Mouse (Mus musculus): Measurements from ENCODE around the gene Ppargc1a. TPM values are rescaled to one million over a fixed set of nuclear protein-coding genes. Genes with fewer than 3 reads are reported as not detected.

Ppargc1a gene
- polyA plus RNA-seq, 1 experiment from 2014 or later = 13.3 TPM

DNA sequence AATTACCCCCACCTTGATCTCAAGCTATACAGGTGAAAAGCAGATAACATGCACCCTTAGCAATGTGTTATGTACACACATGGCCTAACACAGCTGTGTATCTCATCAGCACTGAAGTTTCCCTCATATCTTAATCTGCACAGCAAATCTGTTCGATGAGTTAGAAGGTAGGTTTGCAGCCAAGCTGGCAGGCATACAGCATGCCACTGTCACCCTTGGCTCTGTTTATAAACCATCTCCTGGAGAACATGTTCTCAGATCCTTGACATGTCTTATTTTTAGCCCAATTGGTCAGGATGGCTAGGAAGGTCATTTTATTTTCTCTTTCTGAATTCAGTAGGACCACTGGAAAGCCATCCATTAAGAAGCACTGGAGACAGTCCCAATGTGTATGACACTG is 36.2 kb downstream of the Ppargc1a start:
- no peak for ATAC-seq
- Histone ChIP-seq H3K9ac (ENCODE audit: low read depth, low read length) (no peak overlapping the region), H3K27ac (ENCODE audit: low read depth, low read length) (no peak overlapping the region), H3K4me3 (ENCODE audit: low read length) (no peak overlapping the region), H3K36me3 (ENCODE audit: control insufficient read depth, insufficient read depth, low read length) (no peaks in the 10 kb centered on the region), H3K4me1 (ENCODE audit: control insufficient read depth, insufficient read depth, low read depth, low read length) (no peaks in the 10 kb centered on the region), H3K27me3 (replicated peaks; ENCODE audit: control insufficient read depth, insufficient read depth, low read length) (no peaks in the 10 kb centered on the region), H3K9me3 (ENCODE audit: control insufficient read depth, low read length) (no peaks in the 10 kb centered on the region), H3K4me2 (ENCODE audit: low read length) (no peak overlapping the region)
- 83% methylated on average over 1 of the region's 1 CpGs for WGBS

DNA sequence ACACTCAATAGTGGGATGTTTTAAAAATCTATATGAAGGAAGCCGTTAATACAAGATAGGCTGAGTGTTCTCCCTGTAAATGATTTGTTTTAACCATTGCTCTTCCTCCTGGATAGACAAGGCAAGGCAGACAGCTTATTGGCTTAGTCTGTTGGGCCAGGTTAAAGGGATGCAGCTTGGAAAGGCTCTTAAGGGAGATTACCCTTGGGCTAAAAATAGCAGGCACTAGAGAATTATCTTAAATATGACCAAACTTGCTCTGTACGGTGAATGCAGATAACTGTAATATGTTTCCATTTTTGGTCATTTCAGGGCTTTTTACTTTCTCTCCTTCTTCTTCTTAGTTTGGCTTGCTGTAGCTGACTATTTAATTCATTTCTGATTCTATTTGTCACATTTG is 38.1 kb downstream of the Ppargc1a start:
- no peaks in the 10 kb centered on the region for H3K27me3 ChIP-seq (replicated peaks; ENCODE audit: control insufficient read depth, insufficient read depth, low read length)
- no peaks in the 10 kb centered on the region for H3K9me3 ChIP-seq (ENCODE audit: control insufficient read depth, low read length)
- no peaks in the 10 kb centered on the region for H3K36me3 ChIP-seq (ENCODE audit: control insufficient read depth, insufficient read depth, low read length)
- H3K9ac ChIP-seq (ENCODE audit: low read depth, low read length) = no peak overlapping the region
- no peak for ATAC-seq
- 83% methylated on average over 2 of the region's 2 CpGs for WGBS
- no peak overlapping the region for H3K4me3 ChIP-seq (ENCODE audit: low read length)
- no peaks in the 10 kb centered on the region for H3K4me1 ChIP-seq (ENCODE audit: control insufficient read depth, insufficient read depth, low read depth, low read length)
- H3K27ac ChIP-seq (ENCODE audit: low read depth, low read length) = no peak overlapping the region
- H3K4me2 ChIP-seq (ENCODE audit: low read length) = no peak overlapping the region

DNA sequence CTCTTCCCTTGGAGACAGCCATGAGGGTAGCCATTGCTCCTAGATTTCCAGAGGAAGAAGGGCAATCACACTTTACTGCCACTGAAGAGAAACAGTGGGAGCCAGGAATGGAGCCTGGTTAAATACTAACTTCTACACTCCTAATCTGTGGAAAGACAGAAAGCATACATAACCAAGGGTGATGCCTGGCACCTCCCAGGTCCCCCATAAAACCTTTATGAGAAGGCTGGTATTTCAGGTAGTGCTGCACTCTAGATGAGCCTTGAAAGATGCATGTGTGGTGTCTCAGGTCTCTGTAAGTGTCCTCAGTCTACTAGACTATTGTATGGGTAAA is 39.4 kb downstream of the Ppargc1a start:
- H3K36me3 ChIP-seq (ENCODE audit: control insufficient read depth, insufficient read depth, low read length) = no peaks in the 10 kb centered on the region
- H3K4me1 ChIP-seq (ENCODE audit: control insufficient read depth, insufficient read depth, low read depth, low read length) = no peaks in the 10 kb centered on the region
- no peak overlapping the region for H3K4me2 ChIP-seq (ENCODE audit: low read length)
- H3K27ac ChIP-seq (ENCODE audit: low read depth, low read length) = no peak overlapping the region
- ATAC-seq = no peak
- no peak overlapping the region for H3K4me3 ChIP-seq (ENCODE audit: low read length)
- H3K9me3 ChIP-seq (ENCODE audit: control insufficient read depth, low read length) = no peaks in the 10 kb centered on the region
- H3K27me3 ChIP-seq (replicated peaks; ENCODE audit: control insufficient read depth, insufficient read depth, low read length) = no peaks in the 10 kb centered on the region
- H3K9ac ChIP-seq (ENCODE audit: low read depth, low read length) = no peak overlapping the region

DNA sequence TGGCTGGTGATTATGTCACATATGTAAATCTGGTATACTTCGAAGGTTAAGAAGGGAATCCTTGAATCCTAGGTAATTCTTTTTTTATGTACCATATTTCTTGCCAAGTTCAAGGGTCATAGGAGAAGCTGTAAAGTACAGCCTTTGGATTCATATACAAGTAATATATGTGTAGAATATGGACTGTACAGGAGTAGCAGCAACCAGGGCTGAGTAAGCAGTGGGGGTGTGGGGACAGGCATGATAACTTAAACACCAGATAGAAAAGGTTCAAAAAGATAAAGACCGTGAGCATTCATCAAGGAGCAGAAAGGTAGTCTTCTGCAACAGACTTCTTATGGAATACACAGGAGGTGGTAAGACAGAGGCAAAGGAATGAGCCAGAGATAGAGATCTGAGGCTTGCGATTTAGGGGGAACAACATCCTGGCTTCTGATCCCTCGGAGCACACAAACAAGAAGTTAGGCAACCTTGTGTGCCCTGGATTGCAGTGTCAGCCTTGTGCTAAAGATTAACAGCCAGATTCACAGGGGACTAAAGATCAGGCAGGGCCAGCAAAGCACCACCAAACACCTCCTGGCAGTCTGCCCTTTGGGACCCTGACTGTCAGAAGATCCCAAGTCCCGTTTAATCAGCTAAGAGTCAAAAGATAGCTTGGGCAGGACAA is 39.9 kb downstream of the Ppargc1a start:
- no peak for ATAC-seq
- Histone ChIP-seq H3K27ac (ENCODE audit: low read depth, low read length) (no peak overlapping the region), H3K9ac (ENCODE audit: low read depth, low read length) (no peak overlapping the region), H3K27me3 (replicated peaks; ENCODE audit: control insufficient read depth, insufficient read depth, low read length) (no peaks in the 10 kb centered on the region), H3K9me3 (ENCODE audit: control insufficient read depth, low read length) (no peaks in the 10 kb centered on the region), H3K4me1 (ENCODE audit: control insufficient read depth, insufficient read depth, low read depth, low read length) (no peaks in the 10 kb centered on the region), H3K36me3 (ENCODE audit: control insufficient read depth, insufficient read depth, low read length) (no peaks in the 10 kb centered on the region), H3K4me3 (ENCODE audit: low read length) (no peak overlapping the region), H3K4me2 (ENCODE audit: low read length) (no peak overlapping the region)
- WGBS = 84% methylated on average over 5 of the region's 5 CpGs

DNA sequence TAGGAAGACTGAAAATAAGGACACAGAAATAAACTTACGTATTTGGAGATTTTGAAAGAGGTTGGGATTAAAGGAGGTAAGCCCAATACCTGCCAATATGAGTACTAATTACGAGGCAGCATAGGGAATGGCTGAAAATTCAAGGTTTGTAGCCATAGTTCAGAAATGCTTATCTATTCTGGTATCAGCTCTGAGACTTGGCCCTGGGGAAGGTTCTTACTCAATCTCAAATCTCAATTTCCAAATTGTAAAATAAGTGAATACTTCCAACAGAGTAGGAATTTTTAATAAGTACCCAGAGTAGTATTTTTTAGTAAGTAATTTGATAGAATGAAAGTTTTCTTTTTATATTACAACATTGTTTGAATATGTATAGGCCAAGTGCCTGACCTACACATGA is 41.7 kb downstream of the Ppargc1a start:
- Histone ChIP-seq H3K36me3 (ENCODE audit: control insufficient read depth, insufficient read depth, low read length) (no peaks in the 10 kb centered on the region), H3K27ac (ENCODE audit: low read depth, low read length) (no peak overlapping the region), H3K4me1 (ENCODE audit: control insufficient read depth, insufficient read depth, low read depth, low read length) (no peaks in the 10 kb centered on the region), H3K9me3 (ENCODE audit: control insufficient read depth, low read length) (no peaks in the 10 kb centered on the region), H3K4me3 (ENCODE audit: low read length) (no peak overlapping the region), H3K27me3 (replicated peaks; ENCODE audit: control insufficient read depth, insufficient read depth, low read length) (no peaks in the 10 kb centered on the region), H3K9ac (ENCODE audit: low read depth, low read length) (no peak overlapping the region), H3K4me2 (ENCODE audit: low read length) (no peak overlapping the region)
- ATAC-seq = no peak
- WGBS = 94% methylated on average over 2 of the region's 2 CpGs

DNA sequence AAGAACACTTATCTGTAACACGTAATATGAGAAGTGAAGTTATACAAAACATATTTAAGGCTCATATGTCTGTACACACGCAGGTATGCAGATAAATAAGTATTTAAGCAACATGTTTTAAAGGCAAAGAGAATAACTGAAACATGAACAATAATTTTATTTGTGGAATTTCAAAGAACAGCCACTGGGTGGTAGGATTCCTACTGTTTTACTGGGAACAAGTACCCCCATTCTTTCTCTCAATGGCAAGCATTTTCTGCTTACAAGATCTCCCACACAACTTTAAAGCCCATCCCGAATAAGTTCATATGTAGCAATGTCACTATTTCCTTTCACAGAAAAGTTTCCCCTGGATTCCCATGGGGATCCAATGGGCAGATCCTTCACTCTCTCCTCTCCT is 46.7 kb downstream of the Ppargc1a start:
- Histone ChIP-seq H3K27me3 (replicated peaks; ENCODE audit: control insufficient read depth, insufficient read depth, low read length) (no peaks in the 10 kb centered on the region), H3K4me1 (ENCODE audit: control insufficient read depth, insufficient read depth, low read depth, low read length) (no peaks in the 10 kb centered on the region), H3K36me3 (ENCODE audit: control insufficient read depth, insufficient read depth, low read length) (no peaks in the 10 kb centered on the region), H3K4me3 (ENCODE audit: low read length) (no peak overlapping the region), H3K9ac (ENCODE audit: low read depth, low read length) (no peak overlapping the region), H3K4me2 (ENCODE audit: low read length) (no peak overlapping the region), H3K9me3 (ENCODE audit: control insufficient read depth, low read length) (no peaks in the 10 kb centered on the region), H3K27ac (ENCODE audit: low read depth, low read length) (no peak overlapping the region)
- ATAC-seq = no peak
- WGBS = 89% methylated on average over 3 of the region's 3 CpGs

DNA sequence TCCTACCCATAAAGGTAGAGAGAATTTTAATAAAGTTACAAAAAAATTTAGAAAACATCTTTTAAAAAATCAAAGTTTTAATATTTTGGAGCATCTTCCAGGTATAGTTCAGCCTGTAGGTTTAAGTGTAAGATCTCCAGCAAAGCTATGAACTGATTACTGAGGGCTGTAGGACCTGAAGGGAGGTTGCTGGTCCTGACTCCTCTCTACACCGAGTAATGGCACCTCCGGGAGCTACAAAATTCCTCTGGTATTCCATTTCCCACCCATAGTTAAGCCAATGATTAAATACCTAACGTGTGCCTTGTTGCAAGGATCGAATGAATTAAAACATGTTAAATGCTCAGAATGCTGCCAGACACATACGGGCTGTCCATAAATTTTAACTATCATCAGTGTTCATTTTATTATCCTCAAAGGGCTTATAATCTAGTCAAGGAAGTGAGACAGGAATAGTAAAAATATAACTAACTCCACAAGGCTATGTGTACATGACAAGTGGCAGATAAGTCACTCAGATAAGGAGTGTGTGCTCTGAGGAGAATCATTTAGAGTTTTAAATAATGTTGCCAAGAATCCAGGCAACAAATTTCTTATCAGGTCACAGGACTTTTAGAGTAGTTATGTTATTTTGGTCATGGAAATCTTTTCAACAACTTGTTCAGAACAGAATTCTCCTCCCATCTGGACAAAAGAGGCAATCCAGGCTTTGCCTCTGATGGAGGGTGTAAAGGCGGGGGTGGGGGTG is 49.9 kb downstream of the Ppargc1a start:
- no peak overlapping the region for H3K4me3 ChIP-seq (ENCODE audit: low read length)
- no peaks in the 10 kb centered on the region for H3K36me3 ChIP-seq (ENCODE audit: control insufficient read depth, insufficient read depth, low read length)
- no peak overlapping the region for H3K9ac ChIP-seq (ENCODE audit: low read depth, low read length)
- 90% methylated on average over 6 of the region's 6 CpGs for WGBS
- no peak overlapping the region for H3K4me2 ChIP-seq (ENCODE audit: low read length)
- no peaks in the 10 kb centered on the region for H3K27me3 ChIP-seq (replicated peaks; ENCODE audit: control insufficient read depth, insufficient read depth, low read length)
- no peak overlapping the region for H3K27ac ChIP-seq (ENCODE audit: low read depth, low read length)
- no peaks in the 10 kb centered on the region for H3K4me1 ChIP-seq (ENCODE audit: control insufficient read depth, insufficient read depth, low read depth, low read length)
- no peak for ATAC-seq
- H3K9me3 ChIP-seq (ENCODE audit: control insufficient read depth, low read length) = no peaks in the 10 kb centered on the region

DNA sequence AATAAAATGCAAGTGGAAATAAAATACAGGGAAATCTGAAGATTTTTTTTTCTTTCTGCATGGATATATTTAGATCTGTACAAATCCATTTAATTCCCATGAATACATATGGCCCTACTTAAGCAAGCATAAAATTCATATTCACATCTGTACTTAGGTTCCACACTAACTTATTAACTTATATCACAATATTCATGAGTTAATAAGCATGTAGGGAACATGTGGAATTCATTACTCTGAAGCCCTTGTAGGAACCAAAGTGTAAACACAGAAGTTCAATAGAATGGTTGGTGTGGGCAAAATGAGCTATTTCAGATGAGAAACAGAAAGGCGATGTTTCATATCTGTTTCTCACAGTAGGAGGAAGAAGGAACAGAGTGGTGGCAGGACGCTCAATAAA is 62.9 kb downstream of the Ppargc1a start:
- no peak overlapping the region for H3K27ac ChIP-seq (ENCODE audit: low read depth, low read length)
- no peak overlapping the region for H3K4me2 ChIP-seq (ENCODE audit: low read length)
- H3K9ac ChIP-seq (ENCODE audit: low read depth, low read length) = no peak overlapping the region

DNA sequence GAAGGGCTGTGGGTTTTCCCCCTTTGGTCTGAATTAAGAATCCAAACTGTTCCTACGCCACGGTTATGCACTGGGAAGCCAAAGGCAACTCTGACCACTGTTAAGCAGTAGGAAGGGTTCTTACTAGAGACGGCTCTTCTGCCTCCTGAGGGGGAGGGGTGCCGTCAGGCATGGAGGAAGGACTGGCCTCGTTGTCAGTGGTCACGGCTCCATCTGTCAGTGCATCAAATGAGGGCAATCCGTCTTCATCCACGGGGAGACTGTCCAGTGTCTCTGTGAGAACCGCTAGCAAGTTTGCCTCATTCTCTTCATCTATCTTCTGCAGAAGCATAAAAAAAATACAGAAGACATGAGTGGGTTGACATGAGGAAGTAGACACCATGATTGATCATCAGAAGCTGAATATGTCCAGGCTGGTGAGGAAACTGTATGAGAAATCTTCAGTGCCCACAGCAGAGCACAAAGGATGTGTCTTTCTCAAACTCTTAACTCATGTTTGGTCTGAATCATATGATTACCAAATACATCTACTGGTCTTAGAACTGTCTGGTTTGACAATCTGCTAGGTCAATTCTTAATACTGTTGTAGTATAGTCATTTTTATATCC is 69.5 kb downstream of the Ppargc1a start:
- Histone ChIP-seq H3K4me1 (ENCODE audit: control insufficient read depth, insufficient read depth, low read depth, low read length) (no peaks in the 10 kb centered on the region), H3K27ac (ENCODE audit: low read depth, low read length) (no peak overlapping the region), H3K4me2 (ENCODE audit: low read length) (no peak overlapping the region), H3K27me3 (replicated peaks; ENCODE audit: control insufficient read depth, insufficient read depth, low read length) (no peaks in the 10 kb centered on the region), H3K9ac (ENCODE audit: low read depth, low read length) (no peak overlapping the region), H3K9me3 (ENCODE audit: control insufficient read depth, low read length) (no peaks in the 10 kb centered on the region), H3K36me3 (ENCODE audit: control insufficient read depth, insufficient read depth, low read length) (no peaks in the 10 kb centered on the region), H3K4me3 (ENCODE audit: low read length) (no peak overlapping the region)
- no peak; the same call in 1 of the 2 replicates for ATAC-seq
- 43% methylated on average over 9 of the region's 9 CpGs for WGBS

More for the DNA sequence above, 62.9 kb downstream of the Ppargc1a start:
- Histone ChIP-seq H3K4me3 (ENCODE audit: low read length) (no peak overlapping the region), H3K4me1 (ENCODE audit: control insufficient read depth, insufficient read depth, low read depth, low read length) (no peaks in the 10 kb centered on the region), H3K27me3 (replicated peaks; ENCODE audit: control insufficient read depth, insufficient read depth, low read length) (no peaks in the 10 kb centered on the region), H3K36me3 (ENCODE audit: control insufficient read depth, insufficient read depth, low read length) (no peaks in the 10 kb centered on the region), H3K9me3 (ENCODE audit: control insufficient read depth, low read length) (no peaks in the 10 kb centered on the region)
- 92% methylated on average over 2 of the region's 2 CpGs for WGBS
- no peak for ATAC-seq
